Mouse (Mus musculus) testis, adult 2 months (tissue): Measurements from ENCODE around the gene Ralgps1.

ENCODE experiments used
- CTCF ChIP-seq: fragments of 200-500 bp; IDR thresholded peaks from 2 replicates; pipeline ENCODE4 v1.5.1; 2012; ENCODE audit warnings: low read depth, mild to moderate bottlenecking, inconsistent platforms, low read length, moderate library complexity; ENCODE audit not compliant: control insufficient read depth, insufficient read depth, insufficient replicate concordance
- POLR2A ChIP-seq: fragments of 200-500 bp; IDR thresholded peaks from 2 replicates; pipeline ENCODE4 v1.6.1; 2012; ENCODE audit warnings: low read depth, mild to moderate bottlenecking, inconsistent platforms, low read length, moderate library complexity; ENCODE audit not compliant: control insufficient read depth

GRCm38 (mm10) chr2:33281807-33282206 lies 89.5 kb downstream of the Ralgps1 start:
- TF ChIP-seq CTCF: no peak
- TF ChIP-seq POLR2A: no peak
